Mouse (Mus musculus): ENCODE data around the gene Vwc2.

The Vwc2 gene

GRCm38 (mm10) chr11:11239346-11239745, 125.3 kb downstream of the Vwc2 start:
- DNase-seq (ENCODE audit: low read depth, low spot score): no peak

DNA sequence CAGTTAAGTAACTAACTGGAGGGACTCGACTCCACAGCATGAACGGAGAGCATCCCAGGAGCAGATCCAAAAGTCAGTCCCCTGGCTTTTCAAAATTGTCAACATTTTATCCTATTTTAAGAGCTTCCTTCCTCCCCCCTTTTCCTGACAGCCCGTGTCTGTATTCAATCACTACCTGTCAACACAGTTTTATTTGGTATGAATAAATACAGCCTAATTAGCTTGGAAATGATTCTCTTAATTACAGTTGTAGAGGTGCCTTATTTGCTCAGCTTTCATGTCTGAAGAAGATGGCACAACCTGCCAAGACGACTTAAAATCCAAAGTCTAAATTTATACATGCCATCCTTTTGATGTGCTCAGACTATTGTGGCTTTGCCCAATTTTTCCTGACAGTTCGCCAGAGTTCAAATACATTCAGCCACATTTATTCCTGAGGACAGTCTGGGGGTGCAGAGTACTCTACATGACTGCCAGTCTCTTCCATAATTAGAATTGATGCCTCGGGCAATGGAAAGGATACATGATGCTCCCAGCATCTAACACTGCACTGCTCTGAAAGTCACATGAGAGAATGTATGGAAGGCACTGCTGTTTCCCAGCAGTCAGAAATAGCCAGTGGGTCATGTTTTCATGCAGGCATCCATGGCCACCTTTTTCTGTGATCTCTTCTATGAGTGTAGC, 128.8 kb downstream of the Vwc2 start:
- peak; percentile 17 for DNase-seq (ENCODE audit: low read depth, low spot score)

GRCm38 (mm10) chr11:11257348-11257747, 143.3 kb downstream of the Vwc2 start:
- peak; percentile 9 for DNase-seq (ENCODE audit: low read depth, low spot score)

DNA sequence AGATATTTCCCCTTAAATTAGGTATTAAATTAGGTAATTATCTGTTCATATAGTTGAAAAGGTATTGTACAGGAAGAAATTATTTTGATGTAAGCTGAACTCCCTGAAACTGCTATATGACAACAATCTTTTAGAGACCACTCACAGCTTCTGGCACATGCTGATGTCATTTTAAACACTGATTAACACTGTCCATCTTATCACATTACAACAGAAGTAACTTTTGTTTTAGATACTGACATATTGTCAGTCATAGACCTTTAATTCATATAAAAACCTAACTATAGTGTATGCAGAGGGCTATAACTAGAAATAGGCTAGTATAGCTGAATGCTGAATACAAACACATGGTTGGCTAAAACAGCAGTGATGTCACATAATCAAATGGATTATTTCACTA, 166.1 kb downstream of the Vwc2 start:
- no peak for DNase-seq (ENCODE audit: low read depth, low spot score)

DNA sequence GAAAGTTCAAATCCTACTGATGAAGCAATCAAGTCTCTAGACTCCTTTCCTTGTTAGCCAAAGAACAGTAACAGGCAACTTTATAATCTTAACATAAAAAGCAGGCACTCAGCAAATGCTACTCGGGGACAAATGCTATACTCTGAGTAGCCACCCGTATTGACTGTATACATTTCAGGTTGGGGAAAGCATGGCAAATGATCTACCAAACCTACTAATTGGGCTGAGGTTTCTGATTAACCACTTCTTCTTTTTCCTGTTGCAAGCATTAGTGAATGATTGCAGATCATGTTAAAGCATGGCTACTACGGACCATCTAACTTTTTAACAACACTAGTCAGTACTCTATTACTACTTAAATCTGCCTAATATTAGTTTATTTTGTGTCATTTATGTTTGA, 169.5 kb downstream of the Vwc2 start:
- DNase-seq (ENCODE audit: low read depth, low spot score): no peak
